Mouse (Mus musculus): ENCODE results near the gene Wfdc9. TPM values are rescaled to one million over a fixed set of nuclear protein-coding genes. Genes with fewer than 3 reads are reported as not detected.

Gene Wfdc9
- not detected for total RNA-seq (2021)
- long read RNA-seq, experiment 1 = 0 reads
- long read RNA-seq, experiment 2 = 0 reads

- DNase-seq = no peak
Observed at GRCm38 (mm10) chr2:164656483-164656882, at the start of gene Wfdc9. Gene Wfdc9 (minus strand): TSS chr2:164656583.

DNA sequence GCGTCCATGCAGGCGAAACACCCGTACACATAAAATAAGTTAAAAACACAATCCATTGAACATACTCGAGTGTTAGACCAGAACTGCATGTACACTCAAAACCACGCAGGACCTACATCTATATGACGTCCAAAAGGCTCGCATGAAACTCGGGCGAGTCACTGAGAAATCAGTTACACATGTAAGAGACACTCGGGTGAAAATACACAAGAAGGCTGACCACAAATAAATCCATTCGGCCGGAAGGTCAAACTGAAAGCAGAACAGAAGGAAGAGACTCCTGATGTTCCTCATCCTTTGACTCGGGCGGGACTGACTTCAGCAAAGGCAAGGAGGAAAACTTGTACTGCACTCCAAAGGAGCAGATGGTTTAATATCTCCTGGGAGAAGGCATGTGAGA lies 49.6 kb upstream of the Wfdc9 start:
- DNase-seq = no peak

DNA sequence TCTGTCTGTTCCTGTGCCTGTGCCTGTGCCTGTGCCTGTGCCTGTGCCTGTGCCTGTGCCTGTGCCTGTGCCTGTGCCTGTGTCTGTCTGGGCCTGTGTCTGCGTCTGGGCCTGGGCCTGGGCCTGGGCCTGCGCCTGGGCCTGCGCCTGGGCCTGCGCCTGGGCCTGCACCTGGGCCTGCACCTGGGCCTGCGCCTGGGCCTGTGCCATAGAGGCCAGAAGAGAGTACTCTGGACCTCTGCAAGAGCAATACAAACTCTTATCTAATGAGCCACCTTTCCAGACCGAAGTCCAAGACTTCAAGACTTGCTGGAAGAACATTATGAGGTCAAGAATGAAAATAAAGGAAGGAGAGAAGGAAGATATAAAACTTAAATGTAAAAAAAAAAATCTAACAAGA lies 48.9 kb upstream of the Wfdc9 start:
- DNase-seq = no peak

GRCm38 (mm10) chr2:164704235-164704634 lies 47.9 kb upstream of the Wfdc9 start:
- no peak for DNase-seq

DNA sequence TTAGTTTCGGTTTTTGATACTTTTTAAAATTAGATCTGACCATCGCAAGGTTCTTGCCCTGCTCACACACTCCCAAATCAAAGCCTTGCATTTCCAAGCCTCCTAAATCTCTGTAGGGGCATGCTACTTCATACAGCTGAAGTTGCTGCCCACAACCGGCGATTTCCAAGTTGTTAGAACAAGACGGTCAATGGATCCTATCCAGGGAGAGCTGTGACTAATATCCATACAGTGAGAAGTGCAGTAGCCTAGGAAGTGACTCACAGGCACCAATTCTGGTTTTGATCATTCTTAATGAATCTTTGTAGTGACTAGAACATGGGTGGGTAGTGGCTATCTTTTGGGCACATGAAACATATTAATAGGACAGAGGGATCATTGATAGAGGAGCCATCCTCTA lies 45.4 kb upstream of the Wfdc9 start:
- DNase-seq = no peak

- DNase-seq = no peak
Observed at GRCm38 (mm10) chr2:164700959-164701358, 44.6 kb upstream of the Wfdc9 start.

DNA sequence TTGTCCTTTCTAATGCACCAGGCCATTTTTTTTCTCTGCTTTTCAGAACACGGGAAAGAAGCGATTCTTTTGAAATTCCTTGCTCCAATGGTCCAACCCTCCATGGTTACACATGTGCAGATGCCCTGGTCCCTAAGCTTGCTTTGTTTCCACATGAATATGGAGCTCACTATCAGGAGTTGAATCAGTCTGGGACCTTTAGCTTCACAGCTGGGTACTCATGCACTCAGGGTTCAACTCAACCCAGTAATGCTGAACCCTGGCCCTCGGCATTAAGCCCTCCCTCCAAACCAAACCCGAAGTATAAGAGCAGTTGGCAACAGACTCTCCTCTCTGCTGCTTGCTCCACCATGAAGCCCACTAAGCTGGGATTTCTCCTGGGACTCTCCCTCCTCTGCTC lies 41.8 kb upstream of the Wfdc9 start, which contains the start of gene Spint4:
Gene Spint4, plus strand, starts transcription at position 301 of the 400 bp plus-strand sequence.
- DNase-seq = no peak

DNA sequence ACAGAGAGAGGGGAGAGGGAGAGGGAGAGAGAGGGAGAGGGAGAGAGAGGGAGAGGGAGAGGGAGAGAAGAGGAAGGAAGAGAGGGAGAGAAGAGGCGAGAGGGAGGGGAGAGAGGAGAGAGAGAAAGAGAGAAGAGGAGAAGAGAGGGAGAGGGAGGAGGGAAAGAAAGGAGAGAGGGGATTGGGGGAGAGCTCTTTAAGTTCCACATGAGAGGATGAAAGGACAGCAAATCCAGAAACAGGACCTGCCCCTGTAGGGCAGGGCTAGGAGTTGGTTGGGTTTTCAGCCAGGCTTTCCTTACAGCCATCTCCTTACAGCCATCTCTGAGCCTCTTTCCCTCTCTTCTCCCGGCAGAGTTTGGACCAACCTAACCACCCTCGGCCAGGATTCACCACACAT lies 28.4 kb upstream of the Wfdc9 start, which contains the start of gene Wfdc13:
Gene Wfdc13, plus strand, starts transcription at position 301 of the 400 bp plus-strand sequence.
- DNase-seq = no peak

DNA sequence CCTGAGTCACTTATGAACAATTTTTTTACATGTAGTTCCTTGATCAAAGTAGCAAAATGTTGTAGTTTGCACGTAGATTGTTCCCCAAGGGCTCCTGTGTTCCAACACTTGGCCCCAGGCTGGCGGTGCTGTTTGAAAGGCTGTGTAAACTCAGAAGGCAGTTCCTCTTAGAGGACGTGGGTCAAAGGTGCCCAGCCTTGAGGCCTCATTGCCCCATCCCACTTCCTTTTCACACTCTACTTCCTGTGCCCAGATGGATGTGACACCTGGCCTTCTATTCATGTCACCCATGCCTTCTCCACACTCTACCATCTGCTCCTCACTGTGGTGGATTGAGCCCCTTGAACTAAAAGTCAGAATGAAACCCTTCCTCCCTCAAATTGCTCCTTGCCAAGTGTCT lies 23.5 kb upstream of the Wfdc9 start:
- DNase-seq = peak; percentile 49

GRCm38 (mm10) chr2:164678848-164679625 lies 22.7 kb upstream of the Wfdc9 start:
- DNase-seq = peak; percentile 81

- no peak for DNase-seq
Observed at GRCm38 (mm10) chr2:164676916-164677685, 20.7 kb upstream of the Wfdc9 start.

- no peak for DNase-seq
Observed at GRCm38 (mm10) chr2:164676103-164676502, 19.7 kb upstream of the Wfdc9 start.

DNA sequence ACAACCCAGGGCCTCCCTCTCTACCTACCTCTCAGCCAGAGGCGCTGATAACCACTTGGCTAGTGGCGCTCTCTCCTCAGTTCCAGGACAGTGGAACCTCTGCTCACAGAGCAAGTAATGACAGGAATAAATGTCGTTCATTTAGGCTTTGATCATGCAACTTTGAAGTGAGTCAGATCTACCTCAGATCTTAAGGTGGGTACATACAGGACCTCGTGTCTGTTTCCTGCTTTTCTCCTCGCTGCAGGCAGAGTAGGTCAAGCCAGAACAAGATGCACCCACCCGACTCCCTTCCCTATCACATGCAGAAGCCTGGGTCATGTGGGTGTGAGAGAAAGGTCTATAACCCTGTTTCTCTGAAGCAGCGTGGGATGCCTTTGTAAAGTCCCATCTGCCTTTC lies 17.6 kb upstream of the Wfdc9 start, which contains the start of gene Wfdc11:
Gene Wfdc11, minus strand, starts transcription at position 101 of the 400 bp plus-strand sequence.
- DNase-seq = no peak

- no peak for DNase-seq
Observed at GRCm38 (mm10) chr2:164670938-164671337, 14.6 kb upstream of the Wfdc9 start.

DNA sequence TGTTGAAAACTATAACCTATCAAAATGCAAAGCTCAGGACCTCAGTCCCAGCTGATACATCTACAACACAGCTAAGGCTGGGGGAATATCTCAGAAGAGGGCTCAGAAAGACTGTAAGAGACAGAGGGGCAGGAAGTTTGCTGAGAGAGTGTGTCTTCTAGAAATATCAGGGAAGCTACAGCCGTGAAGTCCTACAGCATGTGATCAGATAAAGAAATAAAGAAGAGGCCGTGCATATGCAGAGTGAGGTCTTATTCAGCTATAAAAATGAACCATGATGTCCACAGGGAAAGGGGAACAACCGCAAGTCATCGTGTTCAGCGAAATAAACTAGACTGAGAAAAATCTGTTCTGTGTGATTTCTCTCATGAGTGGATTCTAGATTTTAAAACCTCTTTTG lies 13.9 kb upstream of the Wfdc9 start:
- no peak for DNase-seq

GRCm38 (mm10) chr2:164664851-164665250 lies 8.5 kb upstream of the Wfdc9 start:
- DNase-seq = no peak

- DNase-seq = peak; percentile 72
Observed at GRCm38 (mm10) chr2:164655858-164656257, 525 bp downstream of the Wfdc9 start, which contains the start of gene Wfdc10. Gene Wfdc10 (plus strand): TSS chr2:164656046.

DNA sequence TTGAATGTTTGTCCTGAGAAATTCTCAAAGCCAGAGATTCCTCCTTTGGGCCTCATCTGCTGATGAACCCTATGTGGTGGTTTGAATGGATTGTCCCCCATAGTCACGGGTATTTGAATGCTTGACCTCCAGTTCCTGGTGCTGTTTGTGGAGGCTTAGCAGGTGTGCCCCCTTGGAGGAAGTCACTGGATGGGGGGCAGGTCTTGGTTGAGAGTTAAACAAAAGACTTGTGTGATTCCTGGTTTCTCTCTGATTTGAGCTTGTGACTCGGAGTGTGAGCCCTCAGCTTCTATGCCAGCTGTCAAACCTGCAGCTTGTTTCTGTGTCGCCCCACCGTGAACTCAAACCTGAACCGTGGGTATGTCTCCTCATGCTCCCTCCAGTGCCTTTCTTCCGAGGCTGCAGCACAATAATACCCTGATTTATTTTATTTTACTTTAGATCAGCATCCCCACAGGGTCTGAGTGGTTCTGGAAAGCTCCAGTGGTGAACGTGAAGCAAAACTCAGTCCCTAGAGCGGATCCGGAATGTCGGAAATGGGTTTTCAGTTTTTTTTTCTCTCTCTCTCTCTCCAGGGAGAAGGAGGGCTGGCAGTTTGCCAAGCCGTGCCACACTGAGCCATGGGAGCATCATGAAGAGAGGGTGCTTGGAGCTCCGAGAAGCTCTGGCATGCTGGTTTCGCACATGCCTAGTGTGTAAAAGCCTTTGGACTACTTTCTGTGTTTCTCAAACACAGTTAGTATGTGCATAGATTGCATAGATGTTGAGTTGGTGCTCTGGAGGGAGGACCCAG lies 14.3 kb downstream of the Wfdc9 start:
- peak; percentile 42 for DNase-seq

GRCm38 (mm10) chr2:164641129-164641528 lies 15.3 kb downstream of the Wfdc9 start:
- DNase-seq = no peak

GRCm38 (mm10) chr2:164638696-164639095 lies 17.7 kb downstream of the Wfdc9 start, which contains the start of gene Wfdc16:
Gene Wfdc16 (minus strand): TSS chr2:164638796.
- DNase-seq = no peak

DNA sequence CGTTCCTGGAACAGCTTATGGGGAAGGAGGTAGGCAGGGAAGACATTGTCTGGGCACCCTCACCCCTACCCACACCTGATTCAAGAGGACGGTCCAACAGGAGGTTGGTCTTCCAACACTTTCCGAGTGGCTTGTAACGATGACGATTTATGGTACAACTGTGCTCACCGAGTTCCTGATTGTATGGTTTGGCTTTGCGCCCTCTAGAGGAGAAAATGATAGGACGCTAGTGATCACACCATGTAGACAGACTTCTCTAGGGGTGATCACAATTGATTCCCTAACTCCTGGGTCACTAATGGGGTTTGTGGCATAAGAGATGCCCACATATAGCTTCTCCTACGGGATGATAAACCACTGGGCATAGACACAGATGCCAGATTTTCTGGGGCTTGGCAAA lies 21.1 kb downstream of the Wfdc9 start:
- no peak for DNase-seq

DNA sequence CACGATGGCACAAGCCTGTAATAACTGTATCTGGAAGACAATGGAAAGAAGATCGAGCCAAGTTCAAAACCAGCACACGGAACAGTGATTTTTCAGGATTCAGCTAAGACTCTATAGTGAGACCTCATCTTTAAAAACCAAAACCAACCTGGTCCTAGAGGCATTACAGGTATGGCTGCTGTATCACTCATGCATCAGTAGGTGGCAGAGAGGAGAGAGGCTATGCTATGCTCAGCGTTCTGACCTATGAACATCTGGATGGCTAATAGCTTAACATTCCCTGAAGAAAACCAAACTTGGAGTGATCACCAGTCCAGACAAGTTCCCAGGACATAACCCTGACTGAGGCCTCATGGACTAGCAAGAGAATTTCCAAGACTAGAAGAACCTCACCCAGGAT lies 34.6 kb downstream of the Wfdc9 start:
- no peak for DNase-seq

Data from adrenal gland, postnatal 10 days (tissue).